Mouse (Mus musculus) cerebellum, adult 11-12 months (tissue): ENCODE measurements around the gene Unc45b.
"Not testable (repeated sequence)": the region's sequence is repeated elsewhere in the genome, so short reads cannot be mapped to it uniquely, and the experiment has no call there.

ENCODE experiments used
- DNase-seq: peaks from one replicate; pipeline ENCODE4 v3.0.0; 2022

The Unc45b gene

GRCm38 (mm10) chr11:82899720-82900119 is 10.6 kb upstream of the Unc45b start:
- no peak for DNase-seq

DNA sequence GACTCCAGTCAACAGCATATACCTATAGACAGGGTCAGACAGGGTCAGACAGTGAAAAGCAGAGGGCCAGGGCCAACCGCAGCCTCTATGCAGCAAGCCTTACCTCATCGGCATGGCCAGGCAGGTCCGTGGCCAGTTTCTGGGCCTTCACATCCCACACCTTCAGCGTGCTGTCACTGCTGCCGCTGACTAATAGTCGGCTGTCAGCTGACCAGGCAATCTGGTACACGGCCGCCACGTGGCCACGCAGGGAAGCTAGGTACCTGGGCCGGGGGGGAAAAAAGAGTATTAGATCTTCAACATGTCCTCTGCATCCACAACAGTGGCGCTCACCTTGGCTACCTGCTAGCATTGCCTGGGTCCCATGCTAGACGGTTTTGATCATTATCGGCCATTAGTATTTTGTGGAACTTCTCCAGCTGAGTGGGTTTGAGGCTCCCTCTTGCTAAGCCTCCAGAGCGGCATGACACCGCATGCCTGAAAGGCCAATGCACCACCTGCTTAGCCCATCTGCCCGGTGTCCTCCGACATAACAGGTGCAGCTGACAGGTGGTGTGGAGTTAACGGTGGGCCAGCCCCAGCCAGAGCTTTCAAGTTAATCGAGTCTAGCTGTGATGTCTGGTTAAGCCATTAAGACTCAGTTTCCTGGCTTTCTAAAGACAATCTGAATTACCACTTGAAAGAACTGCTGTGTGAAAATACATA is 8.6 kb upstream of the Unc45b start:
- peak; percentile 77 for DNase-seq

DNA sequence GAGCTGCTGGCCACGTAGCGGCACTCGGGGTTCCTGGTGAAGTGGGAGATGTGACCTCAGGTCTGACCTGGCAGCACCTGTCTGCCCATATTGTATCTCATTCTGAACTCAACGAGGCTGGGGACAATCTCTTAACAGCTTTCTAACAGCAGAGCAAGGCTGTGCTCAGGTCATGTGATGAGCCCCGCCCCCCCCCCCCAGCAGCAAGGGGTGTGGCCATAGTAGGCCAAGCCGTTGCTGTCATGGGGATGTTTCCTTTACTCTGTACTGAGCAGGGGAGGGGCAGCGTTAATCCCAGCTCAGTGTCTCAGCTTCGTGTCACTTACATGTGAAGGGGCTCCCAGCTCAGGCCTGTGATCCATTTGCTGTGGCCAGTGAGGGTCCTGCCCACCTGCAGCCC is 5.4 kb upstream of the Unc45b start:
- DNase-seq, result no peak

DNA sequence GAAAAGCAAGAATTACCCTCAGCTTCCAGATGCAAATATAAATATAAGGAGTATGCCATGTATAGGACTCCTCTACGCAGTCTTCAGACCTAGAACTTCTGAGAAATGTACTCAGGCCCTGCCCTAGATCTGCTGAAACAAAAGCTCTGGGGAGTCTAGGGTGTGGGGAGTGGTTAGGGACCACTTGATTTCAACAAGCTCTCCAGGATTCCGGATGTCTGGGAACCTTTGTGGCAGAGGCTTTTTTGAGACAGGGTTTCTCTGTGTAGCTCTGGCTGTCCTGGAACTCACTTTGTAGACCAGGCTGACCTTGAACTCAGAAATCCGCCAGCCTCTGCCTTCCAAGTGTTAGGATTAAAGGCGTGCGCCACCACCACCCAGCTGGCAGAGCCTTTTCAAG is 4.5 kb upstream of the Unc45b start:
- no peak for DNase-seq

DNA sequence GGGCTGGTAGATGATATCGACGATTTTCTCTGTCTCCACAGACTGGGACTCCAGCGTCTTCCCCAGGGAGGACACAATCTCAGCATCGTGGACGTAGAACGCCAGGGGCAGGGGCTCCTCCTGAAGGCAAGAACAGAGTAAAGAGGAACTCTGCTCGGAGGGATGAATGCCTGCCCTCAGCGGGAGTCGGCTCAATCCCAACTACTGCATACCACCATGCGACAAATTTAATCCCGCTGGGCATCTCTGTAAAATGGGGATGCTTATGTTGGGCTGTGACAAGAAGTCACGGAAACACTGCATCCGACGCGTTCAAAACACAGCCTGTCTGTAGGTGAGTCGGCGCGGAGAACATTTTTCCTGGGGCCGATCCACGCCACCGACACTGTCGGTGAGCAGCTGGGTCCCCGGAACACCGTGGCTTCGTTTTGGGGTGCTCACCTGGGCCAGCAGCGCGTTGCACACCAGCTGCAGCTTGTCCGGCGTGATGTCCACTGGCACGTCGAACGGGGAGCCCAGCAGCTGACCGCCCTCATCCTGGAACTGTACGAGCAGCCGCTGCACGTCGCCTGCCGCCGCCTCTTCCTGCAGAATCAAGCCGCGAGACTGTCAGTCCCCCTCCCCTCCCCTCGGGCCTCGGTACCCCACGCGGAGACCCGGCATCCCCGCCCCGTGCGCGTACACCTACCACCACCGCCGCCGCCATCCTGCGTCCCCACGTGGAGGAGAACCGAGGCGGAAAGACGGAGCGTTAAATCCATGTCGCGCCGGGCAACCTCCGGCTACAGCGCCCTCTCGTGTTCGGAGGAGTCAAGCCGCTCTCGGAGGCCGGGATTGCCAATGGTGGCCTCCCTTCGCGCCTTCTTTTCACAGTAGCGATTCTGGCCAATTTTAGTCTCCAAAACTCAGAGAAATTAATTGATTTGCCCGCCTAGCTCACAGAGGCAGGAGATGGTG is 2.4 kb upstream of the Unc45b start, which contains the start of gene Nle1:
TSS of gene Nle1 (minus strand) at position 761 of the 957 bp plus-strand sequence.
- DNase-seq, result peak; percentile 87

DNA sequence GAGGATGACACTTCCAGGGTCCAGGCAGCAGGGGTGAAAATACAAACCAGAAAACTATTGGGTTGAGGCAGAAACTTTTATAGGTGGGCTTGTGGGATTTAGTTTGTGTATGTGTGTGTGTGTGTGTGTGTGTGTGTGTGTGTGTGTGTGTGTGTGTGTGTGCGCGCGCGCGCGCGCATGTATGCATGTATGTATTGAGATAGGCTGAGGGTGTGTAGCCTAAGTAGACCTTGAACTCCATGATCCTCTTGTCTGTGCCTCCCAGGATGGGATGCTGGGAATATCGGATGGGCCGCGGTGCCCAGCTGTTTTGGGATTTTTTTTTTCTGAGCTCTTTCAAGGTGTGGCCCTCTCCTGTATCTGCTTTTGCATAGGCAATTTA is 1.8 kb upstream of the Unc45b start:
- DNase-seq, result no peak

DNA sequence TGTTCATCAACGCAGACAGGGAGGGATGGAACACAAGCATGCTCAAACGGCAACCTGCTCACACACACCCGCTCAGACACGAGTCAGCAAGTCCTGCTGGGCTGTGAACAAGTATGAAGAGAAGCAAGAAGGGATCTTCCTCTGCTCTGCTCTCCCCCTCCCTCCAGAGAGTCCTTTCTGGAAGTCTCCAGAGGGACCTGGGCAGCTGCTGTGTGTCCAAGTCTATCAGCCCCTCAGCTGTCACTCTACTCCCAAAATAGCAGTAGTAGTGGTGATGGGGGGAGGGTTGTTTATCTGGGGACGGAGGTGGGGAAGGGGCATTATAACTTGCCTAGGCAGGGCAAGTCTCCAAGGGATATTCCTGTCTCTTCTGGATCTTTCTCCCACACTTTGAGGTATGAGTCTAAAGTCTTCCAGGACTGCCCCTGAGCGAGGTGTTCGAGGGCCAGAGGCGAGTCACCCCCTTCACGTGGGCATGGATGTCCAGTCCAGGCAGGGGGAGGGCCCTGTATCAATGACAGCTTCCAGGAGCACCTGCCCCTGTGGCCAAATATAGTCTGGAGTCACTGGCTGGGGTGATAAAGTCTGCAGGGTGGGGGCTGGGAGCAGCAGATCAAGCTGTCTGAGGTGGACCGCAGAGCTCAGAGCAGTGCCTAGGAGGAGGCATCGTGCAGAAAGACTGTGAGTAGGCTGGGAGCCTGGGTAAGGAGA is 484 bp downstream of the Unc45b start:
- no peak for DNase-seq

DNA sequence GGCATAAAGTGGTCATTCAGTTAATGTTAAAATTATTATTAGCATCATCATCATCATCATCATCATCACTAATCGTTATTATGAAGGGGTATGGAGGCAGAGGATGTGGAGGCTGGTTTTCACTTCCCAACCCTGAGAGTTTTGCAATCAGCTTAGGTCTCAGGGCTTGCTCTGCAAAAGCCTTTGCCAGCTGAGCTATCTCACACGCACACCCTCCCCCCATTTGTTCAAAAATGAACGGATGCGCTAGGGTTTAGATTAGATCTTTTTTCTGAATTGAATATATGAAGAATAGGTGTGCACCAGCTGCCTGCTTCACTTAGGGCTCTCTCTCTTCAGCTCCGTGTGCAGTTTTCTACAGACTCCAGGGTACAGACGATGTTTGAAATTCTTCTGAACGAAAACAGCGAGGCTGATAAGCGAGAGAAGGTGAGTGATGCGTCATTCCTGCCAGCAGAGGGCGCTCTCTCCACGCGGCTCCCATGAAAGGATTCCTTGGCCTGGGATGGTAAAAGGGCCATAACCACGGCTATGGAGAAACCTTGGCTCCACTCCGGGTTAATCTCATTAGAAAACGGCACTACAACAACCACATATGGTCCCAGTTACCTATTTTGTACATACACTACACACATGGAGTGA is 4.5 kb downstream of the Unc45b start:
- DNase-seq, result peak; percentile 50

DNA sequence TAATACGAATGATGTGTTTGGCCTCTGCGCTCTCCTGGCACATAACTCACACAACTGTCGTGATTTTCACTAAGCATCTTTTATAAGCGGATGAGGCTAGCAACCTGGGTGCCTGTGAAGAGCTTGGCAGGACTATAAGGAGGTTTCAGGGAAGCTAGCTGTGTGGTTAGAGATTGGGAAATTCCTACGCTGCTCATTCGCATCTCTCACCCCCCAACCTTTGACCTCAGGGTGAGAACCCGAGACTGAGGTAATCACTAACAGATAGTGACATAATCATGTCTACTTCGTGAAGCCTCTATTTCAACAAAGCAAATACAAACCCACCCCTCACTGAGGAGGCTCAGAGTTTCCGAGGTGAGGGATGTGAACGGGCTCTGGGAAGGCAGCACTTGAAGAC is 10.4 kb downstream of the Unc45b start:
- no peak for DNase-seq

GRCm38 (mm10) chr11:82921691-82922090 is 11.3 kb downstream of the Unc45b start:
- DNase-seq, result no peak

DNA sequence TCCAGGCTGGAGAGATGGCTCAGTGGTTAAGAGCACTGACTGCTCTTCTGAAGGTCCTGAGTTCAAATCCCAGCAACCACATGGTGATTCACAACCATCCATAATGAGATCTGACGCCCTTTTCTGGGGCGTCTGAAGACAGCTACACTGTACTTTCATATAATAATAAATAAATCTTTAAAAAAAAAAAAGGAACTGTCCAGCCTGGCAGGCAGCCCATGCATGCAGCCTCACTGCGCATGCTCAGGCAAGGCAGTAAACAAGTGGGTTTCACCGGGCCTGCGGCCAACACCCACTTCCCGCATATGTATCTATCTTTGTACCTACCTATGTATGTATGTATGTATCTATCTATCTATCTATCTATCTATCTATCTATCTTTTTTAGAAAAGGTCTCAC is 13.6 kb downstream of the Unc45b start:
- not testable (repeated sequence) for DNase-seq

- no peak for DNase-seq
Observed at GRCm38 (mm10) chr11:82928897-82929632, 18.7 kb downstream of the Unc45b start.

GRCm38 (mm10) chr11:82929633-82929950 is 19.2 kb downstream of the Unc45b start:
- no peak for DNase-seq

GRCm38 (mm10) chr11:82930391-82930955 is 20.1 kb downstream of the Unc45b start:
- DNase-seq, result not testable (repeated sequence)

GRCm38 (mm10) chr11:82931161-82931560 is 20.8 kb downstream of the Unc45b start:
- not testable (repeated sequence) for DNase-seq

DNA sequence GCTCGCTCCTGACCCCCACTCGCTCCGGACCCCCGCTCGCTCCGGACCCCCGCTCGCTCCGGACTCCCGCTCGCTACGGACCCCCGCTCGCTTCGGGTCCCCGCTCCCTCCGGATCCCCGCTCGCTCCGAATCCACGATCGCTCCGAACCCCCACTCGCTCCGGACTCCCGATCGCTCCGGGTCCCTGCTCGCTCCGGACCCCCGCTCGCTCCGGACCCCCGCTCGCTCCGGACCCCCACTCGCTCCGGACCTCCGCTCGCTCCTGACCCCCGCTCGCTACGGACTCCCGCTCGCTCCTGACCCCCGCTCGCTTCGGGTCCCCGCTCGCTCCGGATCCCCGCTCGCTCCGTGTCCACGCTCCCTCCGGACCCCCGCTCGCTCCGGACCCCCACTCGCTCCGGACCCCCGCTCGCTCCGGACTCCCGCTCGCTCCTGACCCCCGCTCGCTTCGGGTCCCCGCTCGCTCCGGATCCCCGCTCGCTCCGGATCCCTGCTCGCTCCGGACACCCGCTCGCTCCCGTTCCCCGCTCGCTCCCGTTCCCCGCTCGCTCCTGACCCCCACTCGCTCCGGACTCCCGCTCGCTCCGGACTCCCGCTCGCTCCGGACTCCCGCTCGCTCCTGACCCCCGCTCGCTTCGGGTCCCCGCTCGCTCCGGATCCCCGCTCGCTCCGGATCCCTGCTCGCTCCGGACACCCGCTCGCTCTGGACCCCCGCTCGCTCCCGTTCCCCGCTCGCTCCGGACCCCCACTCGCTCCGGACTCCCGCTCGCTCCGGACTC is 21.5 kb downstream of the Unc45b start:
- DNase-seq, result not testable (repeated sequence)

- no peak for DNase-seq
Observed at GRCm38 (mm10) chr11:82933186-82933585, 22.8 kb downstream of the Unc45b start.

DNA sequence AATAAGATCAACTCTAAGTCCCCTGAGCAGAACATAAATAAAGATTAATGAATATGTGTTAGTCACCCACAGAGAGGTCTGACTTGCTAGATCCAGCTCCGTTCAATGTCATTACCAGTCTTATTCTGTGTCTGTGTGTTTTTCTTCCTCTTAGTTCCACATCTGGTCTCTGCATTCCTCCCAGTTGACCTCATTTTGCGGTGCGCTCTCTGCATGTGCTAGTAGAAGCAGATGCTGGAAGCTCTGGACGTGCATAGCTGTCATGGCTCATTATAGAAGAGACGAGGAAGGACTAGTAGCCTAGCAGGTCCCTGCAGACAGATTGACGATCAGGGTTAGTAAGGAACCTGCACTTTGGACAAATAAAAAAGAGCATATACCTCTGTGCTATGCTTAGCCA is 33.0 kb downstream of the Unc45b start:
- DNase-seq, result no peak

DNA sequence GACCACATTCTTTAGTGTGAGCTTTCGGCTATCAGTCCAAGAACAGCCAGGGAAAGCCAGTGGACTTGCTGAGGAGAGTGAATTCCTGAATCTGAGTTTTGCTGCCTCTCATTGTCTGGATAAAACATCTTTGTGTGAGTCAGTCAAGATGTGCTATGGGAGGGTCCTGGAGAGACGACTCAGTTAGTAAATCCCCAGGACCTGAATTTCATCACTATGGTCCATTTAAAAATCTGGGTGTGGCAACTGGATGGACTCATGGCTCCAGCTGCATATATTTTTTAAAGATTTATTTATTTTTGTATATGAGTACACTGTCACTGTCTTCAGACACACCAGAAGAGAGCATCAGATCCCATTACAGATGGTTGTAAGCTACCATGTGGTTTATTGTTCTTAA is 35.3 kb downstream of the Unc45b start:
- DNase-seq, result no peak

DNA sequence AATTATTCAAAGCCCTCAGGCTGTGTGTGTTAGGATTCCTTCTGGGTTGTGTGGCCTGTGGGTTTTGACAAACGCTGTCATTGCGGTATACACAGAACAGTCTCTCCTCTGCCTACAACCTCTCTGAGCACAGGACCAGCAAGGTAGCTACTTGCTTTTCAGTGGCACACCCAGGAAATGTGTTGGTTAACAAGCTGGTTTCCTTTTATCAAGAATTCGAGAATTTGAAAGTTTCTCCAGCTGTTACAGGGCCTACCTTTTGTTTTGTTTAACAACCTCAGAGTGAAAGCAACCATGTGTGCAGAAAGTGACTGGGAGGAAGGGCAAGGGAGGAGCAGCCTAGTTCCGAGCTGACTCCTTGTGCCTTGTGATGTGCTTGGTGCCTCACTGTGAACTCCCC is 37.1 kb downstream of the Unc45b start:
- no peak for DNase-seq

DNA sequence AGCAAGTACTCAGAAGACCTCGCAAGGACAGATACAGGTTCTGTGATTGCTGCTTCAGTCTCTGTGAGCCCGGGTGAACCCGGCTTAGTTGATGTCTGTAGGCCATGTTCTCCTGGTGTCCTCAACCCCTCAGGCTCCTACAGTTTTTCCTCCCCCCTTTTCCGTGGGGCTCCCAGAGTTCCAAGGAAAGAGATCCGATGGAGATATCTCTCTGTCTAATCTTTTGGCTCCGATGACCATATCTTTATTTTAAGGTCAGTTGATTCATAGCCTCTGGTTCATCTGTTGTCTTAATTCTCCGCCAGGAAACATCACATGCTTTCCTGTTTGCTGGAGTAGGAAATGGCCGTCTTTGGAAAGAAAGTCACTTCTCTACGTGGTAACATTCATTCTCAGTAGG is 38.7 kb downstream of the Unc45b start:
- no peak for DNase-seq
